Mouse (Mus musculus): ENCODE data around the gene Dnah6.

- TF ChIP-seq POLR2A (IDR thresholded peaks at IDR 0.05; ENCODE audit: low read depth, low read length) = no peak
- TF ChIP-seq CTCF (IDR thresholded peaks at IDR 0.05; ENCODE audit: borderline replicate concordance, insufficient read depth, low read length) = no peak
Measured at GRCm38 (mm10) chr6:73059162-73059561, 162.3 kb downstream of the Dnah6 start.

All from embryonic fibroblast, embryonic 13.5 days (primary cell).